Mouse (Mus musculus): ENCODE measurements around the gene Nrp2. TPM values are rescaled to one million over a fixed set of nuclear protein-coding genes. Genes with fewer than 3 reads are reported as not detected.
A peak's percentile ranks its signal among the peaks of the same experiment; 100 is the strongest.

The Nrp2 gene
- polyA plus RNA-seq, 1 experiment: 7.7 TPM

- Histone ChIP-seq H3K4me1 (ENCODE audit: control insufficient read depth, insufficient read depth, low read length) (peaks cover 4% of the 10 kb centered on the region), H3K4me3 (ENCODE audit: insufficient read depth, low read length) (no peak overlapping the region), H3K27ac (ENCODE audit: insufficient read depth, low read length) (no peak overlapping the region)
- TF ChIP-seq CTCF (IDR thresholded peaks at IDR 0.05; ENCODE audit: extremely low read depth, insufficient read depth, low read length) (no peak), POLR2A (IDR thresholded peaks at IDR 0.05; ENCODE audit: extremely low read depth, insufficient read depth, low read length) (no peak)
Observed at GRCm38 (mm10) chr1:62683498-62683897, 19.6 kb upstream of the Nrp2 start.

DNA sequence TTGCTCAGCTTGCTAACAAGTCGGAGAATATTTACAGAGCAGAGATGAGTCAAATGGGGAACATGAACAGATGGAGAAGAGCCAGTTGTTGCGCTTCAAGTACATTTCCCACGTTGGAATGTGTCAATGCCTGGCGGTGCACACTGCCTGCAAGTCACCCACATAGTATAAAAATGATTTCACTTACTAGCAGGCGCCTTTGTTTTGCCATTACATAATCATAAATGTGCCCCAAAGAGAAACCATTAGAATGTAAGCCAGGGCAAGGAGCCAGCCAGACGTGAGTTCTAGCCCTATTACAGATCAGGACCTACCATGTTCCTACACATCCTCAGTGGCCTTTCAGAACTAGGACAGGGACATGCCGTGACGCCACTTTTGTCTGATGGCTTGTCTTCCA lies 15.6 kb upstream of the Nrp2 start:
- Histone ChIP-seq H3K4me1 (ENCODE audit: control insufficient read depth, insufficient read depth, low read length) (peaks cover 4% of the 10 kb centered on the region), H3K4me3 (ENCODE audit: insufficient read depth, low read length) (no peak overlapping the region), H3K27ac (ENCODE audit: insufficient read depth, low read length) (no peak overlapping the region)
- TF ChIP-seq CTCF (IDR thresholded peaks at IDR 0.05; ENCODE audit: extremely low read depth, insufficient read depth, low read length) (no peak), POLR2A (IDR thresholded peaks at IDR 0.05; ENCODE audit: extremely low read depth, insufficient read depth, low read length) (no peak)

DNA sequence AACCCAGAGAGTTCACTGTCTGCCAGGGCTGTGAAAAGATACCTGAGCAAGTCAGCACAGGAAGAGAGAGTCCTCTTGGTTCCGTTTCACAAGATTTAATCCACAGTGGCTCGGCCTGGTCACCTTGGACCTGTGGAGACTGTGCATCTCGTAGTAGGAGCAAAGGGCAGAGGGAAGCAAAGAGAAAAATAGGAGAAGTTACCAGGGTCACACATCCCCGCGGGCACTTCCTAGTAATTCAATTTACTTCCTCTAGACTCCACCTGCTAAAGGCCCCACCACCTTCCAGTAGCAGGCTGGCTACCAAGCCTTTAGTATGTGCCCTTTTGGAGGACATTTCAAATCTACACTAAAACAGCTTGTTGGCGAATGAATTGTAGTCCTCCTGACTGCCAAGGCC lies 11.9 kb upstream of the Nrp2 start:
- TF ChIP-seq POLR2A (IDR thresholded peaks at IDR 0.05; ENCODE audit: extremely low read depth, insufficient read depth, low read length) (no peak), CTCF (IDR thresholded peaks at IDR 0.05; ENCODE audit: extremely low read depth, insufficient read depth, low read length) (no peak)
- Histone ChIP-seq H3K27ac (ENCODE audit: insufficient read depth, low read length) (no peak overlapping the region), H3K4me3 (ENCODE audit: insufficient read depth, low read length) (no peak overlapping the region), H3K4me1 (ENCODE audit: control insufficient read depth, insufficient read depth, low read length) (peaks cover 4% of the 10 kb centered on the region)

GRCm38 (mm10) chr1:62696312-62696982 lies 6.6 kb upstream of the Nrp2 start:
- Histone ChIP-seq H3K4me3 (ENCODE audit: insufficient read depth, low read length) (no peak overlapping the region), H3K4me1 (ENCODE audit: control insufficient read depth, insufficient read depth, low read length) (peaks cover 2% of the 10 kb centered on the region; the same call in 1 of the 2 replicates), H3K27ac (ENCODE audit: insufficient read depth, low read length) (no peak overlapping the region)
- no peak for TF ChIP-seq POLR2A (IDR thresholded peaks at IDR 0.05; ENCODE audit: extremely low read depth, insufficient read depth, low read length)
- TF ChIP-seq CTCF (IDR thresholded peaks at IDR 0.05; ENCODE audit: extremely low read depth, insufficient read depth, low read length): no peak

DNA sequence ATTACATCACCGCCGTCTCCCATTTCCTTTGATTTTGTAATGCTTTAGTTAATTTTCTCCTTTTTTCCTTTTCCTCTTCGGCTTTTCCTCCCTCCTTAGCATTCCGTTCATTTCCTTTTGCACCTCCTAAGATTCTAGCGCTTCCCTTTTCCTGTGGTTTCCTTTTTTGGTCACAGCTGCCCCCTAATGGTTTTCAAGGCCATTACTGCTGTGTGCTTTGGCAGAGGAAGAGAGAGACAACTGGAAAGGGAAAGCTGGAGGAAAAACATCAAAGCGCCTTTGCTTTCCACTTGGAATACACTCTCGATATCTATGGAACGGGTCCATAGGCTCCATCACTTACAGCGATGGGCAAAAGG lies 6.1 kb upstream of the Nrp2 start:
- Histone ChIP-seq H3K4me1 (ENCODE audit: control insufficient read depth, insufficient read depth, low read length) (peaks cover 2% of the 10 kb centered on the region; the same call in 1 of the 2 replicates), H3K4me3 (ENCODE audit: insufficient read depth, low read length) (no peak overlapping the region), H3K27ac (ENCODE audit: insufficient read depth, low read length) (no peak overlapping the region)
- peak; percentile 76 for TF ChIP-seq CTCF (IDR thresholded peaks at IDR 0.05; ENCODE audit: extremely low read depth, insufficient read depth, low read length)
- no peak for TF ChIP-seq POLR2A (IDR thresholded peaks at IDR 0.05; ENCODE audit: extremely low read depth, insufficient read depth, low read length)

GRCm38 (mm10) chr1:62697353-62697752 lies 5.7 kb upstream of the Nrp2 start:
- Histone ChIP-seq H3K4me1 (ENCODE audit: control insufficient read depth, insufficient read depth, low read length) (peaks cover 2% of the 10 kb centered on the region; the same call in 1 of the 2 replicates), H3K4me3 (ENCODE audit: insufficient read depth, low read length) (no peak overlapping the region), H3K27ac (ENCODE audit: insufficient read depth, low read length) (no peak overlapping the region)
- TF ChIP-seq POLR2A (IDR thresholded peaks at IDR 0.05; ENCODE audit: extremely low read depth, insufficient read depth, low read length) (no peak), CTCF (IDR thresholded peaks at IDR 0.05; ENCODE audit: extremely low read depth, insufficient read depth, low read length) (no peak)

GRCm38 (mm10) chr1:62699801-62700200 lies 3.3 kb upstream of the Nrp2 start:
- H3K27ac ChIP-seq (ENCODE audit: insufficient read depth, low read length): no peak overlapping the region
- TF ChIP-seq POLR2A (IDR thresholded peaks at IDR 0.05; ENCODE audit: extremely low read depth, insufficient read depth, low read length): no peak
- no peak for TF ChIP-seq CTCF (IDR thresholded peaks at IDR 0.05; ENCODE audit: extremely low read depth, insufficient read depth, low read length)
- peaks cover 2% of the 10 kb centered on the region; the same call in 1 of the 2 replicates for H3K4me1 ChIP-seq (ENCODE audit: control insufficient read depth, insufficient read depth, low read length)
- H3K4me3 ChIP-seq (ENCODE audit: insufficient read depth, low read length): no peak overlapping the region

DNA sequence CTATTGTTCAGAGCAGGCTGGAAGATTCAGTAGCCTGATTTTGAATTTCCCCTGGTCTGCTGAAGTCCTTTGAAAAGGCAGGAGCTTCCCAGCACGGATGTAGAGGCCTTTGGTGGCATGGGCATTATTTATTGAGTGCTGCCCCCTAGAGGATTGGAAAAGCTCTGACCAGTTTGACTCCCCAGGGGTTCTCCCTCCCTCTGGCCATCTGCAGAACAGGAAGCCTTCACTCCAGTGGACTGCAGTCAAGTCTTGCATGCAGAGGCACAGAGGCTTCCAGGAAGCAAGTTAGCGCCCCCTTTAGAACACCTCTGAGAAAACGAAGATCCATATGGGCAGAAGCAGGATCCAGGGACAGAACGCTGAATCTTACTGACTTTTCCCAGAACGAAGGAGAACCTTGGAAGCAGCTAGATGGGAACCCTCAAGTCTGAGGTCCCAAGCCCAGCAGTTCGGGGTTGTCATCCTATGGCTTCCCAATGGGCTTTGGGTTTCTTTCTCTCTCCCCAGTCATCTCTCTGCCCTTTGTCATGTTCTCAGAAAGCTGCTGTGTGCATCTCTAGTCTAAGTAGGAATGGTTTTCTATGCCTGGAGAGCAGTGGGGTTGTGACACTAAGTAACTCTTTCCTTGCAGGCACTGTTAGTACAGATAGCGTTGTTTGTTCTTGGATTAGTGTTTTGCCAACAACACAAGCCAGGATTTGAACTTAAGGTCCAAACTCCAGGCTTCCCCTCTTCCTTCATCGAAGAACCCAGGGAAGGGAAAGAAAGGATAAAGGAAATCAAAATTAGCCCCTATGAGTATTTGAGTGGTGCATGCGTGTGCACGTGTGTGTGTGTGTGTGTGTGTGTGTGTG lies 1.8 kb upstream of the Nrp2 start:
- TF ChIP-seq CTCF (IDR thresholded peaks at IDR 0.05; ENCODE audit: extremely low read depth, insufficient read depth, low read length) (peak; percentile 71), POLR2A (IDR thresholded peaks at IDR 0.05; ENCODE audit: extremely low read depth, insufficient read depth, low read length) (no peak)
- no peak overlapping the region for H3K27ac ChIP-seq (ENCODE audit: insufficient read depth, low read length)
- H3K4me1 ChIP-seq (ENCODE audit: control insufficient read depth, insufficient read depth, low read length): peaks cover 2% of the 10 kb centered on the region; the same call in 1 of the 2 replicates
- no peak overlapping the region for H3K4me3 ChIP-seq (ENCODE audit: insufficient read depth, low read length)

DNA sequence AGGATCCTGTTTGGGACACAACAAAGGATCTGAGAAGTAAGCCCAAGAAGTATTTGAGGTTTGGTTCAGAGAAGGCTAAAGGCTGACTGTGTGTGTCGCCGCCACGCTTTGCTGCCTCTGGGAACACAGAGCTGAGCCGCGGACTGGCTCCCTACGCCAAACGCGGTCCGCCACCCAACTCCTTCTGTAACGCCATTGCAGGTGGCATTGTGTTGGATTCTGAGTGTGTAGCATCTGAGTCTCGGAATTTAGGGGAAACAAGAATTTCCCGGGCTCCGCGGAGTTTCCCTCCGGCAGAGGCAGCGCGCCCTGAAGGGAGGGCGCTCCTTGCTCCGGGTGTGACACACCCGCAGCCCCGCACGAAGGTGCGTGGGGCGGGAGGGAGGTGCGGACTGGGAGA lies 342 bp upstream of the Nrp2 start:
- Histone ChIP-seq H3K27ac (ENCODE audit: insufficient read depth, low read length) (peak overlapping the region; percentile 64; the same call in 1 of the 2 replicates), H3K4me1 (ENCODE audit: control insufficient read depth, insufficient read depth, low read length) (no peaks in the 10 kb centered on the region), H3K4me3 (ENCODE audit: insufficient read depth, low read length) (peak overlapping the region; percentile 75)
- TF ChIP-seq CTCF (IDR thresholded peaks at IDR 0.05; ENCODE audit: extremely low read depth, insufficient read depth, low read length) (no peak), POLR2A (IDR thresholded peaks at IDR 0.05; ENCODE audit: extremely low read depth, insufficient read depth, low read length) (no peak)
